Mouse (Mus musculus) c-Kit-negative CD71-positive TER-119-positive erythroid progenitor cells, embryonic 14.5 days (primary cell): Measurements from ENCODE around the gene Esp3.
"Not testable (repeated sequence)": the region's sequence is repeated elsewhere in the genome, so short reads cannot be mapped to it uniquely, and the experiment has no call there.

Experiments used
- DNase-seq: peaks from one replicate; pipeline ENCODE4 v3.0.0-alpha.2; 2013; ENCODE audit warnings: low read depth, low spot score

Esp3 gene

GRCm38 (mm10) chr17:40631775-40632174 is at the start of gene Esp3:
Esp3 (plus strand) TSS chr17:40632075.
- not testable (repeated sequence) for DNase-seq

GRCm38 (mm10) chr17:40583906-40584305 is 48.0 kb upstream of the Esp3 start:
- not testable (repeated sequence) for DNase-seq

GRCm38 (mm10) chr17:40591297-40591696 is 40.6 kb upstream of the Esp3 start:
- DNase-seq = no peak

- no peak for DNase-seq
Observed at GRCm38 (mm10) chr17:40598294-40598693, 33.6 kb upstream of the Esp3 start, which contains the start of gene Esp4. Esp4 (plus strand) TSS chr17:40598594.

- DNase-seq = not testable (repeated sequence)
Observed at GRCm38 (mm10) chr17:40662118-40662679, 30.3 kb downstream of the Esp3 start.

- not testable (repeated sequence) for DNase-seq
Observed at GRCm38 (mm10) chr17:40663161-40663811, 31.4 kb downstream of the Esp3 start.
